Comparison of ENCODE assay signal across 9 mouse cellular contexts in genomic region chr7:24384827-24385226, GRCm38 (mm10). TPM values are rescaled to one million over a fixed set of nuclear protein-coding genes. Genes with fewer than 3 reads are reported as not detected.
DNase-seq lines count a peak whose midpoint lies in the region; ATAC-seq and TF ChIP-seq lines count a peak whose summit lies in the region.
"Had no signal": no experiment of that assay in that cellular context is flagged by ENCODE, and none has a peak within 500 bp of the region (broad histone marks: within the 10 kb centered on the region; RNA-seq: fewer than 3 reads in every experiment).

No protein-coding gene starts in this region.

- intact Hi-C loops in left cerebral cortex, postnatal 4 days (cut with DNase I) = loop anchor here (5.0 kb wide), 1 partner anchor 48 kb away; no protein-coding TSS in a partner anchor

- no peak overlapping the region for H3K4me3 ChIP-seq in embryonic fibroblast, embryonic 13.5 days (ENCODE audit: insufficient read depth, low read length)
- H3K4me3 ChIP-seq in hindbrain, embryonic 11.5 days (ENCODE audit: low read depth, low read length) = no peak overlapping the region
- H3K4me3 ChIP-seq in midbrain, embryonic 11.5 days (ENCODE audit: low read depth, low read length) = no peak overlapping the region
- H3K4me3 ChIP-seq: lung, embryonic 15.5 days had no signal

- H3K9me3 ChIP-seq in hindbrain, embryonic 11.5 days (ENCODE audit: control insufficient read depth, low read length) = no peaks in the 10 kb centered on the region
- no peaks in the 10 kb centered on the region for H3K9me3 ChIP-seq in midbrain, embryonic 11.5 days (ENCODE audit: control insufficient read depth, low read length)
- H3K9me3 ChIP-seq: lung, embryonic 15.5 days had no signal

- TF ChIP-seq CTCF in embryonic fibroblast, embryonic 13.5 days (IDR thresholded peaks at IDR 0.05; ENCODE audit: borderline replicate concordance, insufficient read depth, low read length) = peak; percentile 84

- H3K4me1 ChIP-seq in embryonic fibroblast, embryonic 13.5 days (ENCODE audit: control insufficient read depth, insufficient read depth, low read length) = peaks cover 28% of the 10 kb centered on the region
- no peaks in the 10 kb centered on the region for H3K4me1 ChIP-seq in hindbrain, embryonic 11.5 days (replicated peaks; ENCODE audit: control insufficient read depth, insufficient read depth, low read length)
- no peaks in the 10 kb centered on the region for H3K4me1 ChIP-seq in midbrain, embryonic 11.5 days (ENCODE audit: control insufficient read depth, insufficient read depth, low read length)
- H3K4me1 ChIP-seq: lung, embryonic 15.5 days had no signal

- H3K4me2 ChIP-seq in hindbrain, embryonic 11.5 days (replicated peaks; ENCODE audit: low read depth, low read length) = no peak overlapping the region
- H3K4me2 ChIP-seq in midbrain, embryonic 11.5 days = no peak overlapping the region
- H3K4me2 ChIP-seq: lung, embryonic 15.5 days had no signal

- DNase-seq in gastrocnemius, adult 18-20 months (ENCODE audit: low spot score) = peak; percentile 53
- no peak for DNase-seq in gastrocnemius, adult 8-10 months (ENCODE audit: low spot score in 2 of 2)
- DNase-seq in adrenal gland, postnatal 14 days = peak; percentile 85
- peak; percentile 86 for DNase-seq in hindbrain, embryonic 11.5 days (ENCODE audit: low spot score)
- DNase-seq in left cerebral cortex, postnatal 4 days = peak; percentile 77
- peak; percentile 97 for DNase-seq in midbrain, embryonic 11.5 days (ENCODE audit: low spot score, missing footprints)
- peak; percentile 84 to 90 for DNase-seq in spleen, postnatal 10 days (ENCODE audit: low spot score in 2 of 2)

- H3K27ac ChIP-seq in embryonic fibroblast, embryonic 13.5 days (ENCODE audit: insufficient read depth, low read length) = no peak overlapping the region
- H3K27ac ChIP-seq in hindbrain, embryonic 11.5 days (ENCODE audit: low read depth, low read length) = no peak overlapping the region
- no peak overlapping the region for H3K27ac ChIP-seq in midbrain, embryonic 11.5 days (ENCODE audit: low read depth, low read length)
- H3K27ac ChIP-seq: lung, embryonic 15.5 days had no signal

- 0 out of 2 replicates have a peak, but pooled peaks have one; percentile 18 for ATAC-seq in hindbrain, embryonic 11.5 days (ENCODE audit: low FRiP score)
- peak; percentile 61; the same call in 1 of the 2 replicates for ATAC-seq in midbrain, embryonic 11.5 days (ENCODE audit: low FRiP score)

- no peaks in the 10 kb centered on the region for H3K36me3 ChIP-seq in hindbrain, embryonic 11.5 days (ENCODE audit: control insufficient read depth, insufficient read depth, low read length)
- H3K36me3 ChIP-seq in midbrain, embryonic 11.5 days (ENCODE audit: control insufficient read depth, insufficient read depth, low read length) = no peaks in the 10 kb centered on the region
- H3K36me3 ChIP-seq: lung, embryonic 15.5 days had no signal

- WGBS in hindbrain, embryonic 11.5 days = 10% methylated on average over 11 of the region's 11 CpGs
- 9% methylated on average over 11 of the region's 11 CpGs for WGBS in midbrain, embryonic 11.5 days

- no peak overlapping the region for H3K9ac ChIP-seq in hindbrain, embryonic 11.5 days (ENCODE audit: low read depth, low read length)
- H3K9ac ChIP-seq in midbrain, embryonic 11.5 days (ENCODE audit: low read length) = no peak overlapping the region
- H3K9ac ChIP-seq: lung, embryonic 15.5 days had no signal

- no peaks in the 10 kb centered on the region for H3K27me3 ChIP-seq in hindbrain, embryonic 11.5 days (ENCODE audit: control insufficient read depth, insufficient read depth, low read length)
- H3K27me3 ChIP-seq in midbrain, embryonic 11.5 days (ENCODE audit: control insufficient read depth, insufficient read depth, low read length) = no peaks in the 10 kb centered on the region
- H3K27me3 ChIP-seq: lung, embryonic 15.5 days had no signal

- no peak for TF ChIP-seq POLR2A in embryonic fibroblast, embryonic 13.5 days (IDR thresholded peaks at IDR 0.05; ENCODE audit: low read depth, low read length)

RNA-seq across cellular contexts. Expression of gene Smg9, which starts 14.6 kb away (rescaled TPM):
- total RNA-seq in gastrocnemius, adult 18-20 months (2021) = 10 to 100 TPM; 10.3 to 11.0 TPM
- 10 to 100 TPM in 2 of 4 experiments, 1 to 10 TPM in 2; 8.8 to 10.4 (median 9.9) TPM for total RNA-seq in gastrocnemius, adult 8-10 months (2022)
- total RNA-seq in adrenal gland, postnatal 14 days (2021) = 17.3 and 26.7 TPM in 2 replicates
- 14.8 and 18.1 TPM in 2 replicates for polyA plus RNA-seq in embryonic fibroblast, embryonic 13.5 days (2011; ENCODE audit: insufficient read length, low read depth, missing spikeins)
- 18.4 and 21.3 TPM in 2 replicates for polyA plus RNA-seq in hindbrain, embryonic 11.5 days (2014; fragmentation: Nextera tagmentation; extraction: Ambion mirVana)
- total RNA-seq in left cerebral cortex, postnatal 4 days (2021) = 10 to 100 TPM; 42.0 to 43.2 TPM
- 18.7 and 20.9 TPM in 2 replicates for polyA plus RNA-seq in midbrain, embryonic 11.5 days (2014; fragmentation: Nextera tagmentation; extraction: Ambion mirVana)

RNA-seq across cellular contexts. Expression of gene Kcnn4, which starts 14.8 kb away (rescaled TPM):
- total RNA-seq in gastrocnemius, adult 18-20 months (2021) = under 1 TPM; 0.46 to 0.50 TPM
- under 1 TPM; 0.17 to 0.74 (median 0.24) TPM for total RNA-seq in gastrocnemius, adult 8-10 months (2022)
- 4.9 and 7.3 TPM in 2 replicates for total RNA-seq in adrenal gland, postnatal 14 days (2021)
- 1.9 and 3.4 TPM in 2 replicates for polyA plus RNA-seq in embryonic fibroblast, embryonic 13.5 days (2011; ENCODE audit: insufficient read length, low read depth, missing spikeins)
- polyA plus RNA-seq in hindbrain, embryonic 11.5 days (2014; fragmentation: Nextera tagmentation; extraction: Ambion mirVana) = 2.4 and 3.5 TPM in 2 replicates
- under 1 TPM; 0.34 to 0.48 TPM for total RNA-seq in left cerebral cortex, postnatal 4 days (2021)
- 2.8 and 3.4 TPM in 2 replicates for polyA plus RNA-seq in midbrain, embryonic 11.5 days (2014; fragmentation: Nextera tagmentation; extraction: Ambion mirVana)

RNA-seq across cellular contexts. Expression of gene Lypd5, which starts 35.8 kb away (rescaled TPM):
- not detected for total RNA-seq in gastrocnemius, adult 18-20 months (2021)
- not detected for total RNA-seq in gastrocnemius, adult 8-10 months (2022)
- total RNA-seq in adrenal gland, postnatal 14 days (2021) = not detected in 2 replicates
- not detected in 2 replicates for polyA plus RNA-seq in embryonic fibroblast, embryonic 13.5 days (2011; ENCODE audit: insufficient read length, low read depth, missing spikeins)
- not detected in 2 replicates for polyA plus RNA-seq in hindbrain, embryonic 11.5 days (2014; fragmentation: Nextera tagmentation; extraction: Ambion mirVana)
- not detected for total RNA-seq in left cerebral cortex, postnatal 4 days (2021)
- not detected in 2 replicates for polyA plus RNA-seq in midbrain, embryonic 11.5 days (2014; fragmentation: Nextera tagmentation; extraction: Ambion mirVana)
- polyA plus RNA-seq: lung, embryonic 15.5 days had no signal

RNA-seq across cellular contexts. Expression of gene Tescl, which starts 51.1 kb away (rescaled TPM):
- total RNA-seq in gastrocnemius, adult 18-20 months (2021) = not detected
- not detected for total RNA-seq in gastrocnemius, adult 8-10 months (2022)
- total RNA-seq in adrenal gland, postnatal 14 days (2021) = not detected in 2 replicates
- polyA plus RNA-seq in embryonic fibroblast, embryonic 13.5 days (2011; ENCODE audit: insufficient read length, low read depth, missing spikeins) = not detected in 2 replicates
- polyA plus RNA-seq in hindbrain, embryonic 11.5 days (2014; fragmentation: Nextera tagmentation; extraction: Ambion mirVana) = not detected in 2 replicates
- under 1 TPM in 1 of 2 experiments, not detected in 1; 0.46 TPM for total RNA-seq in left cerebral cortex, postnatal 4 days (2021)
- polyA plus RNA-seq in midbrain, embryonic 11.5 days (2014; fragmentation: Nextera tagmentation; extraction: Ambion mirVana) = 0.26 TPM in 1 of 2 replicates, not detected in the other
- polyA plus RNA-seq: lung, embryonic 15.5 days had no signal

Comparison
In these comparisons a context has a peak if more than half of its experiments do, and no peak if none do; other contexts are left out.
1. DNase-seq: peak in gastrocnemius, adult 18-20 months (single experiment), adrenal gland, postnatal 14 days (single experiment), hindbrain, embryonic 11.5 days (single experiment), left cerebral cortex, postnatal 4 days (single experiment), midbrain, embryonic 11.5 days (single experiment) and spleen, postnatal 10 days (2 of 2); none in gastrocnemius, adult 8-10 months (0 of 2).